Mouse (Mus musculus) CH12.LX (cell line): ENCODE measurements around the gene Kdm5b. TPM values are rescaled to one million over a fixed set of nuclear protein-coding genes. Genes with fewer than 3 reads are reported as not detected.

ENCODE experiments used
- DNase-seq: peaks from one replicate; pipeline ENCODE4 v3.0.0-alpha.2; 2013; ENCODE audit errors: extremely low read depth
- H3K27ac ChIP-seq: 2 replicates; pipeline ENCODE4 v1.5.1; 2012; ENCODE audit warnings: low read depth, mild to moderate bottlenecking, control low read depth, moderate library complexity; ENCODE audit not compliant: insufficient read depth
- H3K27me3 ChIP-seq: replicated peaks from 2 replicates; pipeline ENCODE3; 2012; ENCODE audit warnings: inconsistent platforms
- H3K36me3 ChIP-seq, 2 experiments: replicated peaks in 1 of 2; 2 replicates each; pipeline versions ENCODE3 to v1.6.1; 2012; ENCODE audit warnings: inconsistent platforms in 1 of 2, low read length in 1 of 2, mild to moderate bottlenecking in 1 of 2, mixed read lengths in 1 of 2, moderate library complexity in 1 of 2; ENCODE audit not compliant: control insufficient read depth in 1 of 2, insufficient read depth in 1 of 2
- H3K4me1 ChIP-seq, 2 experiments: 2 replicates each; pipeline ENCODE4 v1.6.1; 2012; ENCODE audit warnings: inconsistent platforms in 1 of 2, moderate library complexity in 1 of 2; ENCODE audit not compliant: insufficient read depth in 2 of 2, control insufficient read depth in 1 of 2
- H3K4me2 ChIP-seq: 2 replicates; pipeline ENCODE4 v1.6.1; 2012; ENCODE audit warnings: low read depth, mild to moderate bottlenecking, control low read depth; ENCODE audit not compliant: poor library complexity, insufficient read depth, severe bottlenecking
- H3K4me3 ChIP-seq, 3 experiments: fragments of 150-350 bp in 1 of 3; sonication (generic) in 1 of 3; replicated peaks in 1 of 3; 2 replicates each; pipeline versions ENCODE3 to v1.5.1; 2011 to 2012; ENCODE audit warnings: low read depth in 2 of 3, low read length in 2 of 3, mild to moderate bottlenecking in 2 of 3, moderate library complexity in 2 of 3, control low read depth in 1 of 3, improper control_type of control experiment in 1 of 3, inconsistent platforms in 1 of 3, mixed read lengths in 1 of 3; ENCODE audit not compliant: poor library complexity in 1 of 3
- H3K79me2 ChIP-seq: replicated peaks from 2 replicates; pipeline ENCODE4 v1.6.1; 2012; ENCODE audit warnings: mild to moderate bottlenecking, moderate library complexity; ENCODE audit not compliant: control insufficient read depth, poor library complexity, insufficient read depth, severe bottlenecking; ENCODE audit errors: extremely low read depth
- H3K9ac ChIP-seq: 2 replicates; pipeline ENCODE4 v1.6.1; 2012; ENCODE audit warnings: low read depth, mild to moderate bottlenecking, control low read depth, moderate library complexity; ENCODE audit not compliant: insufficient read depth
- H3K9me3 ChIP-seq: replicated peaks from 2 replicates; pipeline ENCODE3; 2012; ENCODE audit warnings: low read length, inconsistent platforms, mixed read lengths
- BHLHE40 ChIP-seq: IDR thresholded peaks from 2 replicates; pipeline ENCODE4 v1.6.1; 2011; ENCODE audit warnings: mild to moderate bottlenecking, low read depth, low read length, improper control_type of control experiment
- CHD2 ChIP-seq: IDR thresholded peaks from 2 replicates; pipeline ENCODE4 v1.6.1; 2011; ENCODE audit warnings: low read length, improper control_type of control experiment
- CTCF ChIP-seq, 2 experiments: IDR thresholded peaks in 1 of 2; conservative IDR thresholded peaks in 1 of 2; 2 replicates each; pipeline ENCODE4 v1.5.1; 2011 to 2012; ENCODE audit warnings: low read depth in 2 of 2, low read length in 2 of 2, improper control_type of control experiment in 1 of 2, inconsistent platforms in 1 of 2, mild to moderate bottlenecking in 1 of 2, moderate library complexity in 1 of 2
- E2F4 ChIP-seq: IDR thresholded peaks from 2 replicates; pipeline ENCODE4 v1.6.1; 2011; ENCODE audit warnings: low read depth, low read length, improper control_type of control experiment; ENCODE audit not compliant: insufficient replicate concordance
- ELF1 ChIP-seq: IDR thresholded peaks from 2 replicates; pipeline ENCODE4 v1.6.1; 2014; ENCODE audit warnings: low read depth, mild to moderate bottlenecking, inconsistent platforms, low read length, improper control_type of control experiment
- EP300 ChIP-seq: IDR thresholded peaks from 2 replicates; pipeline ENCODE4 v1.6.1; 2011; ENCODE audit warnings: low read length, improper control_type of control experiment
- ETS1 ChIP-seq: conservative IDR thresholded peaks from 2 replicates; pipeline ENCODE4 v1.6.1; 2012; ENCODE audit warnings: low read depth, mild to moderate bottlenecking, inconsistent platforms, low read length, improper control_type of control experiment, moderate library complexity
- GABPA ChIP-seq: IDR thresholded peaks from 2 replicates; pipeline ENCODE4 v1.6.1; 2012; ENCODE audit warnings: low read depth, low read length, improper control_type of control experiment, inconsistent platforms; ENCODE audit not compliant: insufficient replicate concordance
- JUN ChIP-seq: IDR thresholded peaks from 2 replicates; pipeline ENCODE4 v1.6.1; 2011; ENCODE audit warnings: low read depth, mild to moderate bottlenecking, low read length, improper control_type of control experiment, moderate library complexity; ENCODE audit not compliant: insufficient read depth
- MAX ChIP-seq: IDR thresholded peaks from 2 replicates; pipeline ENCODE4 v1.6.1; 2011; ENCODE audit warnings: low read length, improper control_type of control experiment
- MXI1 ChIP-seq: IDR thresholded peaks from 2 replicates; pipeline ENCODE4 v1.6.1; 2011; ENCODE audit warnings: mild to moderate bottlenecking, low read depth, low read length, improper control_type of control experiment
- NELFE ChIP-seq: IDR thresholded peaks from 2 replicates; pipeline ENCODE4 v1.6.1; 2011; ENCODE audit warnings: low read depth, low read length, improper control_type of control experiment
- PAX5 ChIP-seq: IDR thresholded peaks from 2 replicates; pipeline ENCODE4 v1.6.1; 2012; ENCODE audit warnings: low read length, inconsistent platforms, mixed read lengths
- POLR2A ChIP-seq: IDR thresholded peaks from 2 replicates; pipeline ENCODE4 v1.6.1; 2011; ENCODE audit warnings: low read depth, mild to moderate bottlenecking, improper control_type of control experiment, low read length
- RAD21 ChIP-seq: IDR thresholded peaks from 2 replicates; pipeline ENCODE4 v1.6.1; 2011; ENCODE audit warnings: low read depth, mild to moderate bottlenecking, low read length, improper control_type of control experiment, moderate library complexity
- RCOR1 ChIP-seq: conservative IDR thresholded peaks from 2 replicates; pipeline ENCODE4 v1.6.1; 2012; ENCODE audit warnings: low read depth, mild to moderate bottlenecking, inconsistent platforms, low read length, improper control_type of control experiment
- SIN3A ChIP-seq: IDR thresholded peaks from 2 replicates; pipeline ENCODE4 v1.6.1; 2012; ENCODE audit warnings: low read length, improper control_type of control experiment, inconsistent platforms
- SMC3 ChIP-seq: IDR thresholded peaks from 2 replicates; pipeline ENCODE4 v1.6.1; 2011; ENCODE audit warnings: low read depth, low read length, improper control_type of control experiment
- UBTF ChIP-seq: IDR thresholded peaks from 2 replicates; pipeline ENCODE4 v1.6.1; 2012; ENCODE audit warnings: low read depth, mild to moderate bottlenecking, inconsistent platforms, low read length, improper control_type of control experiment, moderate library complexity
- USF1 ChIP-seq: IDR thresholded peaks from 2 replicates; pipeline ENCODE4 v1.6.1; 2014; ENCODE audit warnings: low read depth, mild to moderate bottlenecking, inconsistent platforms, low read length, improper control_type of control experiment
- USF2 ChIP-seq: conservative IDR thresholded peaks from 2 replicates; pipeline ENCODE4 v1.6.1; 2011; ENCODE audit warnings: low read depth, low read length, improper control_type of control experiment
- ZC3H11A ChIP-seq: IDR thresholded peaks from 2 replicates; pipeline ENCODE4 v1.6.1; 2012; ENCODE audit warnings: low read depth, mild to moderate bottlenecking, inconsistent platforms, low read length, improper control_type of control experiment
- ZMIZ1 ChIP-seq: IDR thresholded peaks from 2 replicates; pipeline ENCODE4 v1.6.1; 2012; ENCODE audit warnings: low read depth, mild to moderate bottlenecking, inconsistent platforms, low read length, improper control_type of control experiment
- ZNF384 ChIP-seq: IDR thresholded peaks from 2 replicates; pipeline ENCODE4 v1.6.1; 2012; ENCODE audit warnings: low read depth, low read length, improper control_type of control experiment, inconsistent platforms
- dilution Hi-C: fragments of 300-500 bp; cut with MboI; formaldehyde crosslinking; loops from 2 replicates; pipeline ENCODE4 v1.14.3; 2020; ENCODE audit warnings: low sequenced_read_pairs; ENCODE audit not compliant: extremely low pct_unique_long_range_greater_than_20kb, extremely low pct_ligation_motif_present
- in situ Hi-C: fragments of 300-500 bp; cut with MboI; formaldehyde crosslinking; loops from 3 replicates; pipeline ENCODE4 v1.14.3; 2019; ENCODE audit warnings: low sequenced_read_pairs, low pct_ligation_motif_present, low pct_unique_long_range_greater_than_20kb, mixed read lengths
- polyA plus RNA-seq: library from polyadenylated mRNA; unstranded; fragments of >175 nt; gene quantifications from 2 replicates; pipeline ENCODE4 v1.2.1, GENCODE M21; 2012; ENCODE audit warnings: low read depth; ENCODE audit not compliant: insufficient read length
- total RNA-seq, 2 experiments: library from RNA; depleted of rRNA; stranded (reverse); fragments of 300-350 nt in 1 of 2; fragments of >200 nt in 1 of 2; gene quantifications; 2 replicates each; pipeline ENCODE4 v1.2.3; 2012 to 2014

Kdm5b gene
- total and polyA plus RNA-seq, 3 experiments: 1.9 to 14.3 (median 4.1) TPM

DNA sequence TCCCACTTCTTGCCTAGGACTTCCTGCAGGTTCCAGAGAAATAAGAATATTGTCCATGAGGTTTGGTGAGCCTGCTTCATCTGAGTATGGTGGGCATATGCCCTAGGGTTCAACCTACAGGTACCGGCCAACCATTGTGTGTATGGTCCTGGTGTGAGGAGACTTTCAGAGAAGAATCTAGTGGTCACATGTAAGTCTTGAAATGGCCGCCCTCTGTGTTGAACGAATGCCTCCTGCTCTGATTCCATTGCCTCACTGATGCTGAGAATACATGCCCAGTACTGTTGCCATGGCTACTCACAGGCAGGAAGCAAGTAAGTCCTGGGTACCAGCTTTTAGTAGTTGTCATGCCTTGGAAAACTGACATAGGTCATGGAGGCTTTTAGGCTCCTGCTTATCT is 76.3 kb downstream of the Kdm5b start:
- no peak overlapping the region for H3K4me2 ChIP-seq
- no peak overlapping the region for H3K4me3 ChIP-seq
- dilution Hi-C loops (no loop called here), in situ Hi-C loops (no loop called here)
- H3K9me3 ChIP-seq: no peaks in the 10 kb centered on the region
- H3K27ac ChIP-seq: no peak overlapping the region
- peaks cover 12% of the 10 kb centered on the region for H3K27me3 ChIP-seq
- no peaks in the 10 kb centered on the region for H3K4me1 ChIP-seq
- H3K79me2 ChIP-seq: no peaks in the 10 kb centered on the region
- no peak for DNase-seq
- no peak overlapping the region for H3K9ac ChIP-seq
- TF ChIP-seq EP300 (no peak), RAD21 (no peak), SIN3A (no peak), ELF1 (no peak), UBTF (no peak), ZMIZ1 (no peak), GABPA (no peak), RCOR1 (no peak), BHLHE40 (no peak), E2F4 (no peak)
- peaks cover under 1 to 16% of the 10 kb centered on the region in 2 experiments for H3K36me3 ChIP-seq

DNA sequence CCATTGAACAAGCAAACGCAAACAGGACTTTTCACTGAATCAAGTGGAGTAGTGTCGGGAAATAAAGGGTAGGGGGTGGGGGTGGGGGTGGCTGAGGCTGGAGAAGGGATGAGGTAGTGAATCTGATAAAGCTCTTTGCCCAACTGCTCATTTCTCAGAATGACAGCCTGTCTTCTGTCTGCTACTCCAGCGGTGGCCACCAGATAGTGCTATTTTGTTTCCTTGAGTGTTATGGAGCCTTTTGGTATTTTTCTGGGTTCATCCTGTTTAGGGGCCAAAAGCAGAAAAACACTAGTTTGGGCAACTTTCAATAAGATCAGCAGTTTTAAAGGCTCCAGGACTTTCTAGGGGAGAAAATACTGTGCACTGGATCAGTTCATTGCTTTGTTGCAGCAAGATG is 76.7 kb downstream of the Kdm5b start:
- dilution Hi-C loops: no loop called here
- H3K36me3 ChIP-seq: peaks cover 0 to 13% of the 10 kb centered on the region in 2 experiments
- peak; percentile 25 for DNase-seq
- no peaks in the 10 kb centered on the region for H3K79me2 ChIP-seq
- H3K9ac ChIP-seq: no peak overlapping the region
- no peaks in the 10 kb centered on the region for H3K9me3 ChIP-seq
- H3K4me1 ChIP-seq: no peaks in the 10 kb centered on the region
- in situ Hi-C loops: no loop called here
- H3K27ac ChIP-seq: no peak overlapping the region
- H3K4me2 ChIP-seq: no peak overlapping the region
- H3K27me3 ChIP-seq: peaks cover 14% of the 10 kb centered on the region
- no peak overlapping the region for H3K4me3 ChIP-seq
- TF ChIP-seq CHD2: no peak
- TF ChIP-seq ZC3H11A: no peak
- peak; percentile 27 to 70; a peak in 2 of 4 replicates for TF ChIP-seq CTCF (conservative IDR thresholded peaks at IDR 0.05 in 1 of 2, IDR thresholded peaks at IDR 0.05 in 1 of 2; ENCODE audit: low read depth in 2 of 2, low read length in 2 of 2)
- TF ChIP-seq NELFE: no peak
- TF ChIP-seq E2F4: no peak
- no peak for TF ChIP-seq USF2
- no peak for TF ChIP-seq MXI1
- TF ChIP-seq SMC3: peak; percentile 63
- TF ChIP-seq RCOR1: no peak
- no peak for TF ChIP-seq PAX5
- no peak for TF ChIP-seq POLR2A
- TF ChIP-seq RAD21: peak; percentile 49
- no peak for TF ChIP-seq ZNF384
- TF ChIP-seq USF1: no peak
- no peak for TF ChIP-seq JUN
- TF ChIP-seq MAX: no peak
- TF ChIP-seq ETS1: no peak
- TF ChIP-seq, all 38 proteins: peak for 3
